Mouse (Mus musculus): Measurements from ENCODE around the gene B230217C12Rik.

Gene B230217C12Rik

GRCm38 (mm10) chr11:97825971-97826370, 14.6 kb upstream of the B230217C12Rik start:
- DNase-seq (ENCODE audit: low spot score): no peak

GRCm38 (mm10) chr11:97826414-97826813, 14.2 kb upstream of the B230217C12Rik start:
- no peak for DNase-seq (ENCODE audit: low spot score)

- no peak for DNase-seq (ENCODE audit: low spot score)
Measured at GRCm38 (mm10) chr11:97827654-97828053, 12.9 kb upstream of the B230217C12Rik start.

GRCm38 (mm10) chr11:97829365-97829764, 11.2 kb upstream of the B230217C12Rik start:
- DNase-seq (ENCODE audit: low spot score): no peak

- no peak for DNase-seq (ENCODE audit: low spot score)
Measured at GRCm38 (mm10) chr11:97829913-97830476, 10.6 kb upstream of the B230217C12Rik start.

- DNase-seq (ENCODE audit: low spot score): peak; percentile 20
Measured at GRCm38 (mm10) chr11:97830501-97830900, 10.1 kb upstream of the B230217C12Rik start.

GRCm38 (mm10) chr11:97832001-97832400, 8.6 kb upstream of the B230217C12Rik start:
- DNase-seq (ENCODE audit: low spot score): peak; percentile 3

GRCm38 (mm10) chr11:97833352-97833751, 7.2 kb upstream of the B230217C12Rik start:
- DNase-seq (ENCODE audit: low spot score): no peak

GRCm38 (mm10) chr11:97836541-97836940, 4.0 kb upstream of the B230217C12Rik start:
- DNase-seq (ENCODE audit: low spot score): peak; percentile 36

GRCm38 (mm10) chr11:97837051-97837450, 3.5 kb upstream of the B230217C12Rik start:
- DNase-seq (ENCODE audit: low spot score): peak; percentile 15

- DNase-seq (ENCODE audit: low spot score): no peak
Measured at GRCm38 (mm10) chr11:97837641-97838149, 2.9 kb upstream of the B230217C12Rik start.

GRCm38 (mm10) chr11:97838779-97839440, 1.7 kb upstream of the B230217C12Rik start:
- peak; percentile 26 for DNase-seq (ENCODE audit: low spot score)

GRCm38 (mm10) chr11:97839441-97840134, 992 bp upstream of the B230217C12Rik start:
- no peak for DNase-seq (ENCODE audit: low spot score)

GRCm38 (mm10) chr11:97840135-97840490, 467 bp upstream of the B230217C12Rik start:
- DNase-seq (ENCODE audit: low spot score): no peak

GRCm38 (mm10) chr11:97840991-97841661, 546 bp downstream of the B230217C12Rik start:
- DNase-seq (ENCODE audit: low spot score): peak; percentile 78

GRCm38 (mm10) chr11:97842001-97842400, 1.4 kb downstream of the B230217C12Rik start:
- no peak for DNase-seq (ENCODE audit: low spot score)

GRCm38 (mm10) chr11:97850367-97850766, 9.8 kb downstream of the B230217C12Rik start:
- DNase-seq (ENCODE audit: low spot score): peak; percentile 12

- DNase-seq (ENCODE audit: low spot score): no peak
Measured at GRCm38 (mm10) chr11:97851601-97852000, 11.0 kb downstream of the B230217C12Rik start.

- no peak for DNase-seq (ENCODE audit: low spot score)
Measured at GRCm38 (mm10) chr11:97855473-97855872, 14.9 kb downstream of the B230217C12Rik start.

GRCm38 (mm10) chr11:97862148-97862547, 21.6 kb downstream of the B230217C12Rik start:
- no peak for DNase-seq (ENCODE audit: low spot score)

GRCm38 (mm10) chr11:97865421-97865820, 24.8 kb downstream of the B230217C12Rik start:
- DNase-seq (ENCODE audit: low spot score): no peak

GRCm38 (mm10) chr11:97866091-97866888, 25.7 kb downstream of the B230217C12Rik start:
- DNase-seq (ENCODE audit: low spot score): peak; percentile 68

All from yolk sac, embryonic 10.5 days (tissue).